Mouse (Mus musculus) embryonic facial prominence, embryonic 12.5 days (tissue): ENCODE measurements around the gene Cdc7. TPM values are rescaled to one million over a fixed set of nuclear protein-coding genes. Genes with fewer than 3 reads are reported as not detected.

Experiments
- ATAC-seq: fragments of 200-750 bp; cut with Nextera tagmentation; 2 replicates; pipeline ENCODE4 v1.8.0; 2017; ENCODE audit not compliant: insufficient number of reproducible peaks, insufficient read depth, low FRiP score, low TSS enrichment
- H3K27ac ChIP-seq: fragments of 300-500 bp; sonication (generic); 2 replicates; pipeline ENCODE4 v1.5.1; 2016; ENCODE audit warnings: mild to moderate bottlenecking
- H3K27me3 ChIP-seq: fragments of 300-500 bp; sonication (generic); 2 replicates; pipeline ENCODE4 v1.6.1; 2016; ENCODE audit warnings: mild to moderate bottlenecking, moderate library complexity
- H3K36me3 ChIP-seq: fragments of 300-500 bp; sonication (generic); 2 replicates; pipeline ENCODE4 v1.6.1; 2016; ENCODE audit warnings: mild to moderate bottlenecking
- H3K4me1 ChIP-seq: fragments of 300-500 bp; sonication (generic); 2 replicates; pipeline ENCODE4 v1.6.1; 2016
- H3K4me2 ChIP-seq: fragments of 300-500 bp; sonication (generic); replicated peaks from 2 replicates; pipeline ENCODE4 v1.6.1; 2016; ENCODE audit warnings: mild to moderate bottlenecking, moderate library complexity
- H3K4me3 ChIP-seq: fragments of 300-500 bp; sonication (generic); 2 replicates; pipeline ENCODE4 v1.5.1; 2016; ENCODE audit warnings: mild to moderate bottlenecking
- H3K9ac ChIP-seq: fragments of 300-500 bp; sonication (generic); 2 replicates; pipeline ENCODE4 v1.6.1; 2016; ENCODE audit warnings: mild to moderate bottlenecking, moderate library complexity
- H3K9me3 ChIP-seq: fragments of 300-500 bp; sonication (generic); 2 replicates; pipeline ENCODE4 v1.6.1; 2016; ENCODE audit warnings: mild to moderate bottlenecking, moderate library complexity
- WGBS: fragments of 180-500 bp; shearing (Covaris S2); methylation state at CpG from one replicate; pipeline ENCODE4 v1.1.7; 2016; 5-methylcytosine and 5-hydroxymethylcytosine counted together
- polyA plus RNA-seq: library from polyadenylated mRNA; unstranded; fragments of >200 nt; fragmentation: Nextera tagmentation; extraction: Ambion mirVana; gene quantifications from 2 replicates; pipeline ENCODE4 v1.2.1, GENCODE M21; 2016

Cdc7 gene
- polyA plus RNA-seq, 1 experiment from 2014 or later = 57.9 TPM

- WGBS = 20% methylated on average over 5 of the region's 5 CpGs
- H3K4me2 ChIP-seq = no peak overlapping the region
- ATAC-seq = 0 out of 2 replicates have a peak, but pooled peaks have one; percentile 30
These were observed 31.9 kb downstream of the Cdc7 start for GRCm38 (mm10) chr5:106995886-106996538.

GRCm38 (mm10) chr5:106996539-106997244 is 32.6 kb downstream of the Cdc7 start:
- Histone ChIP-seq H3K4me1 (peaks cover 31% of the 10 kb centered on the region), H3K27ac (peak overlapping the region; percentile 75), H3K9ac (no peak overlapping the region), H3K27me3 (no peaks in the 10 kb centered on the region), H3K4me3 (no peak overlapping the region), H3K36me3 (no peaks in the 10 kb centered on the region), H3K9me3 (no peaks in the 10 kb centered on the region), H3K4me2 (no peak overlapping the region)
- WGBS = 36% methylated on average over 7 of the region's 7 CpGs
- ATAC-seq = peak; percentile 50; the same call in 1 of the 2 replicates

More at GRCm38 (mm10) chr5:106995886-106996538, 31.9 kb downstream of the Cdc7 start:
- H3K4me1 ChIP-seq = peaks cover 31% of the 10 kb centered on the region
- no peak overlapping the region for H3K4me3 ChIP-seq
- H3K9me3 ChIP-seq = no peaks in the 10 kb centered on the region
- no peaks in the 10 kb centered on the region for H3K27me3 ChIP-seq
- no peaks in the 10 kb centered on the region for H3K36me3 ChIP-seq
- H3K9ac ChIP-seq = no peak overlapping the region
- H3K27ac ChIP-seq = peak overlapping the region; percentile 75

DNA sequence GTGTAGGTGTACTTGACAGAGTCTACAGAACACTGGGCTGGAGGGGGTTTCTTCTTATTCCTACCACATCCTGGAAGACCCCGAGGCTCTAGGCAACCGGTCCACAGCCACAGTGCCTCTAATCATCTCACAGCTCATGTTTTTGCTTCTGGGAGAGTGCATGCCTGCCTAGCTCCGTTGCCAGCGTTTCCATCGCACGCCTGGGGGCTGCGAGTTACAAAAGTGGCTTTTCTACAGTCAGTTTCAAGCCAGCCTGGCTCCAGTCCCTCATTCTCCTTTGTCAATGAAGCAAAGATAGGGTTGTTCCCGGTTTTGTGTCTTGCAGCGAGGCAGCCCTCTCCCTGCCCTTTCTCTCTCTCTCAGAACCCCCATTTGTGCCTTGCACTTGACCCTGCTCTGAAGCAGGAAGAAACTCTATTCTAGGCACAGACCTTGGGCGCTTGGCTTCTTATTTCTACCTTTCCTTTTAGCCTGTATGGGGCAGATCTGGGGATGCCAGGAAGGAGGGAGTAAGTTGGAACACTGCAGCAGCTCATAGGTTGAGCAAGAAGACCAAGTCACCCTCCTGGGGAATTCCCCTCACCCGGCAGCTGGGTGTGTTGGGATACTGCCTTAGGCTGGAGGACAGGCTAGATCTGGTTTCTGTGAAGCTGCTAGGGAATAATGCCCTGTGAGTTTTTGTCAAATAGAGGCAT is 37.4 kb downstream of the Cdc7 start:
- 0 out of 2 replicates have a peak, but pooled peaks have one; percentile 15 for ATAC-seq
- Histone ChIP-seq H3K4me1 (peaks cover 25% of the 10 kb centered on the region), H3K27ac (peak overlapping the region; percentile 64), H3K36me3 (no peaks in the 10 kb centered on the region), H3K27me3 (no peaks in the 10 kb centered on the region), H3K9ac (no peak overlapping the region), H3K9me3 (no peaks in the 10 kb centered on the region), H3K4me3 (no peak overlapping the region), H3K4me2 (0 out of 2 replicates have a peak overlapping the region, but pooled peaks have one; percentile 7)
- 37% methylated on average over 11 of the region's 11 CpGs for WGBS

- Histone ChIP-seq H3K4me2 (0 out of 2 replicates have a peak overlapping the region, but pooled peaks have one; percentile 7), H3K4me3 (no peak overlapping the region), H3K36me3 (no peaks in the 10 kb centered on the region), H3K27me3 (no peaks in the 10 kb centered on the region), H3K9ac (no peak overlapping the region), H3K27ac (peak overlapping the region; percentile 64; the same call in 1 of the 2 replicates), H3K9me3 (no peaks in the 10 kb centered on the region), H3K4me1 (peaks cover 20% of the 10 kb centered on the region)
- WGBS = 36% methylated on average over 5 of the region's 5 CpGs
- ATAC-seq = 0 out of 2 replicates have a peak, but pooled peaks have one; percentile 67
These were observed 37.9 kb downstream of the Cdc7 start for GRCm38 (mm10) chr5:107002091-107002416.

DNA sequence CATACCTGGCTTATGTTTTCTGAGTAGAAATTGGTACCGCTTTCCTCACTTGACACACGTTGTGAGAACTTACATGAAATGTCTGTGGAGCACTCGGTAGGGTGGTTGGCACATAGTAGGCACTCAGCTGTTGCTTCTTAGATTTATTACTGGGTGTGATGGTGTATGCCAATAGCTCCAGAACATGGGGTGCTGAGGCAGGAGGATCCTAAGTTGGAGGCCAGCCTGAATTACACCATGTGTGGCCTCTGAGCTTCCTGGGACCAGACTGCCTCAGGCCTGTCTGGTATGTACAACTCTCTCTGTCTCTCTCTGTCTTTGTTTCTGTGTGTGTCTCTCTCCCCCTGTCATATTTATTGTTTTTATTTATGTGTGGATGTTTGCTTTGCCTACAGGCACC is 45.6 kb downstream of the Cdc7 start:
- no peak for ATAC-seq
- Histone ChIP-seq H3K27me3 (no peaks in the 10 kb centered on the region), H3K36me3 (no peaks in the 10 kb centered on the region), H3K4me3 (no peak overlapping the region), H3K4me2 (no peak overlapping the region), H3K4me1 (peaks cover 32% of the 10 kb centered on the region), H3K9me3 (no peaks in the 10 kb centered on the region), H3K9ac (no peak overlapping the region), H3K27ac (no peak overlapping the region)
- 92% methylated on average over 3 of the region's 3 CpGs for WGBS

DNA sequence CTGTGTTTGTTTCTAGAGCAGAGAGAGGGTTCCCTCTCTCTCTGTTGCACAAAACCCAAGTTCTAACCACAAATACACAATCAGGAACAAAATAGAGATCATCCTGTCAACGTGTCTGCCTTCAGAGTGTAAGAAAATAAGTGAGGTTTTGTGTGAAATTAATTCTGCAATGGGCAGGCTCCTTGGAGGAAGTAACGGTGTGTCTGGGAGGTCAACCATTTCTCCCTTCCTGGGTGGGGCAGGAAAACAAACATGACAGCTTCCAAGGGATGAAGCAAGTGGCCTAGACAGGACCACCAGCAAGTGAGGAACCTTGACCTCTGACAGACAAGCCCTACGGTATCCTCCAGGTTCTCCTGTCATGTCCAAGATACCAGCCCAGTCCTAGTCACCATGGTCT is 46.2 kb downstream of the Cdc7 start:
- Histone ChIP-seq H3K9ac (no peak overlapping the region), H3K9me3 (no peaks in the 10 kb centered on the region), H3K4me1 (peaks cover 37% of the 10 kb centered on the region), H3K36me3 (no peaks in the 10 kb centered on the region), H3K27ac (no peak overlapping the region), H3K4me3 (no peak overlapping the region), H3K4me2 (no peak overlapping the region), H3K27me3 (no peaks in the 10 kb centered on the region)
- 82% methylated on average over 3 of the region's 3 CpGs for WGBS
- ATAC-seq = no peak

- Histone ChIP-seq H3K9ac (no peak overlapping the region), H3K9me3 (no peaks in the 10 kb centered on the region), H3K4me3 (no peak overlapping the region), H3K27ac (peak overlapping the region; percentile 50; the same call in 1 of the 2 replicates), H3K27me3 (no peaks in the 10 kb centered on the region), H3K4me2 (no peak overlapping the region), H3K4me1 (peaks cover 43% of the 10 kb centered on the region), H3K36me3 (no peaks in the 10 kb centered on the region)
- 65% methylated on average over 7 of the region's 7 CpGs for WGBS
- ATAC-seq = no peak
These were observed 47.4 kb downstream of the Cdc7 start for GRCm38 (mm10) chr5:107011316-107012029.

GRCm38 (mm10) chr5:107012030-107012715 is 48.1 kb downstream of the Cdc7 start:
- Histone ChIP-seq H3K36me3 (no peaks in the 10 kb centered on the region), H3K9ac (no peak overlapping the region; the same call in 1 of the 2 replicates), H3K4me2 (no peak overlapping the region), H3K4me3 (no peak overlapping the region), H3K9me3 (no peaks in the 10 kb centered on the region), H3K4me1 (peaks cover 43% of the 10 kb centered on the region), H3K27ac (peak overlapping the region; percentile 50), H3K27me3 (no peaks in the 10 kb centered on the region)
- ATAC-seq = no peak
- WGBS = 35% methylated on average over 11 of the region's 11 CpGs

GRCm38 (mm10) chr5:107013393-107013792 is 49.3 kb downstream of the Cdc7 start:
- Histone ChIP-seq H3K4me2 (no peak overlapping the region), H3K4me1 (peaks cover 43% of the 10 kb centered on the region), H3K27ac (0 out of 2 replicates have a peak overlapping the region, but pooled peaks have one; percentile 11), H3K9me3 (no peaks in the 10 kb centered on the region), H3K9ac (no peak overlapping the region), H3K4me3 (no peak overlapping the region), H3K36me3 (no peaks in the 10 kb centered on the region), H3K27me3 (no peaks in the 10 kb centered on the region)
- WGBS = 40% methylated on average over 2 of the region's 2 CpGs
- ATAC-seq = no peak

GRCm38 (mm10) chr5:107014146-107014545 is 50.0 kb downstream of the Cdc7 start:
- ATAC-seq = no peak
- H3K9me3 ChIP-seq = no peaks in the 10 kb centered on the region
- no peak overlapping the region for H3K4me3 ChIP-seq
- no peaks in the 10 kb centered on the region for H3K27me3 ChIP-seq
- 78% methylated on average over 7 of the region's 7 CpGs for WGBS
- no peak overlapping the region for H3K27ac ChIP-seq
- no peak overlapping the region for H3K9ac ChIP-seq
- H3K36me3 ChIP-seq = no peaks in the 10 kb centered on the region
- H3K4me2 ChIP-seq = no peak overlapping the region
- peaks cover 44% of the 10 kb centered on the region for H3K4me1 ChIP-seq

DNA sequence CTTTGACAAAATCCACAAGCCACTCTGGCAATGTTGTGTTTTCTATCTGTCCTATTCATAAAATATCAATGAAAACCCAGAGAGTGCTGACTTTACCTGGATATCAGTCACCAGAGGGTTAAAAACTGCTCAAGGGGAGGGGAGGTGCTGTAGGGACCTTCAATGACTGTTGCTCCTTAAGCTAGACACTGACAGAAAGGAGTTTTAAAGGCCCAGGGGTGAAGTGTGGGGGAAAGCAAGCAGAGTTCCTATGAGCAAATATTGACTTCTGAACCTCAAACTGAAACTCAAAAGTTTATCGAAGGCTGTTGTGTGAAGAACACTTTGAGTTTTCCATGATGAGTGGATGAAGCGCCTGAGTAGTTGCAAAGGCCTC is 50.9 kb downstream of the Cdc7 start:
- 66% methylated on average over 2 of the region's 2 CpGs for WGBS
- no peaks in the 10 kb centered on the region for H3K36me3 ChIP-seq
- no peak for ATAC-seq
- no peak overlapping the region for H3K4me3 ChIP-seq
- no peaks in the 10 kb centered on the region for H3K27me3 ChIP-seq
- H3K4me2 ChIP-seq = no peak overlapping the region
- H3K27ac ChIP-seq = peak overlapping the region; percentile 42; the same call in 1 of the 2 replicates
- H3K4me1 ChIP-seq = peaks cover 45% of the 10 kb centered on the region
- no peak overlapping the region for H3K9ac ChIP-seq
- H3K9me3 ChIP-seq = no peaks in the 10 kb centered on the region
